Mouse (Mus musculus): ENCODE measurements around the gene Rxylt1. TPM values are rescaled to one million over a fixed set of nuclear protein-coding genes. Genes with fewer than 3 reads are reported as not detected.
A peak's percentile ranks its signal among the peaks of the same experiment; 100 is the strongest.

Gene Rxylt1
- total RNA-seq (2022), result 10 to 100 TPM; 42.6 to 48.0 (median 47.3) TPM

DNA sequence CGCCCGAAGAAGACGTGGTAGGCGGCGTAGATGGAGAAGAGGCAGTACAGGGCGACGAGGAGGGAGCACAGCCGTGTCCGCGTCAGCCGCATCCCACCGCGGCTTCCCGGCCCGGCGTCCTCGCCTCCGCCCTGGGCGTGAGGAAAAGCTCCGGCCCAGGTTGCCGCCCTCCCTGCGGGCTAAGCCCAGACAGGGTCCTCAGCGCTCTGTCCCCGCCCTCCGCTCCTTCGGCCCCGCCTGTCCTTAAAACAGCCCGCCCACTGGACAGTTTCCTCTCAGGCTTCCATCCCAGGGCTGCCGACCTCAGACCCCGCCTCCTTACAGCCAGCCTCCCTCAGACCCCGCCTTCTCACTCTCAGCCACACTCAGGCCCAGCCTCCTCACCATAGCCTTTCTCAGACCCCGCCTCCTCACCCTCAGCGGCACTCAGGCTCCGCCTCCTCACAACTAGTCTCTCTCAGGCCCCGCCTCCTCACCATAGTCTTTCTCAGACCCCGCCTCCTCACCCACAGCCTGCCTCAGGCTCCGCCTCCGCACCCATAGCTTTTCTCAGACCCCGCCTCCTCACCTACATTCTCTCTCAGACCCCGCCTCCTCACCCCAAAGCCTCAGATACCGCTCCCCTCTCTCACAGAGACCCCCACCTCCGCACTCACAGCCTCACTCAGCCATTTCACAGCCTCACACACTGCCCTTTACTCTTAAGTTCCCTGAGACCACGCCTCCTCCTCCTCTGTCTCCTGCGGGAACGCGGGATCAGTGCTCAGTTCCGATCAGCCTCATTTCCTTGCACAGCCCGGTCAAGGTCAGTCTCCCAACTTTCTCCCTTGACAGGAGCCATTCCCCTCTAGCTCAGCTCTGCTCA, at the start of gene Rxylt1:
TSS of gene Rxylt1 (minus strand) at position 392 of the 865 bp plus-strand sequence.
- DNase-seq (ENCODE audit: low spot score in 2 of 2), result peak; percentile 94 to 96

GRCm38 (mm10) chr10:122121290-122121970, 24.3 kb upstream of the Rxylt1 start:
- no peak for DNase-seq (ENCODE audit: low spot score in 2 of 2)

DNA sequence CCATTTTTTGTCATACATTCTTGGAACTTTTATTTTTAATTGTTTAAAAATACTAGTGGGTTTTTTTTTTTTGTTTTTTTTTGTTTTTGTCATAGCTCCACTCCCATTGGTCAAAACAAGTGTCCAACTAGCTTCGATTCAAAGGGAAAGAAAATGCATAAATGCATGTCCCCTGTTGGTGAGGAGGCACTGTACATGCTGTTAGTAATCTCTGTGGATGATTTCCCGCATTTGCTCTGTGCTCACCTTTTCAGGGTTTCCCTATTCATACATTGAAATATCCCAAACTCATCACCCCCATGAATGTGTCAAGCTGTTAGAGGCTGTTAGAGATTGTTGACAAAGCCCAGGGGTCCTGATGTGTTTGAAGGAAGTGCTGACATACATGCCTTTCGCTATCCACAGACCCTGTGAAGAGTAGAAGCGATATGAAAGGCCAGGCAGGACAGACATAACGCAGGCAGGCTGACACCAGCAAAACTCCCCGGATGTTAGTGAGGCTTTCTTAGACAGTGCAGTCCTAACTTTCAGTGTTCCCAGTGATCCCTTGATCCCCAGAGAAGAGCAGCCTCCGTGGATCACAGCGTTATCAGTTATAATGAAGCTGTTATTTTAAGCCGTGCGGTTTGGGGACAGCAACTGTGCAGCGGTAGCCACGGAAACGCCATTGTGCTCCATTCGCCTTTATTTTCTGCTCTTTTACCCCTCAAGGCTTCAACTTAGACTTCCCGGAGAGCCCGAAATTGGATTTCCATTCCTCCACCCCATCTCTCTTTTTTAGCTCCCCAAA, 23.5 kb upstream of the Rxylt1 start:
- no peak for DNase-seq (ENCODE audit: low spot score in 2 of 2)

DNA sequence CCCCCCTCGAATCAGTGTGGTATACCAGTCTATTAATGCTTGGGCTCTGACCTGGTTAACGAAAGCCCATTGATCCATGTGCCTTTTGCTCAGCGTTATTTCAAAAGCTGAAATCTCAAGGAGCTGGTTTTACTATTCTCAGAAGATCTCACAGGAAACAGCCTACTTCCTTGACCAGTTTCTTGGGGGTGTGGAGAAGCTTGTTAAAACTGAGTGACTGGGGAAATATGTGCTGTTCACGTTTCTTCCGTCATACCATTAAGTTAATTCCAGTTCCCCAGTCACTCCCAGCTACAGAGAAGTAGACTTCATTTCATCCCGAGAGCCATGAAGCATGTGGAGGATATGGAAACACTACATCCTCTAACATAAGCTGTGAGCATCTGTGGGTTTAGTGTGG, 22.3 kb upstream of the Rxylt1 start:
- DNase-seq (ENCODE audit: low spot score in 2 of 2), result no peak

GRCm38 (mm10) chr10:122116636-122117035, 19.5 kb upstream of the Rxylt1 start:
- DNase-seq (ENCODE audit: low spot score in 2 of 2), result no peak

- no peak for DNase-seq (ENCODE audit: low spot score in 2 of 2)
These were observed 9.5 kb upstream of the Rxylt1 start for GRCm38 (mm10) chr10:122106633-122107028.

DNA sequence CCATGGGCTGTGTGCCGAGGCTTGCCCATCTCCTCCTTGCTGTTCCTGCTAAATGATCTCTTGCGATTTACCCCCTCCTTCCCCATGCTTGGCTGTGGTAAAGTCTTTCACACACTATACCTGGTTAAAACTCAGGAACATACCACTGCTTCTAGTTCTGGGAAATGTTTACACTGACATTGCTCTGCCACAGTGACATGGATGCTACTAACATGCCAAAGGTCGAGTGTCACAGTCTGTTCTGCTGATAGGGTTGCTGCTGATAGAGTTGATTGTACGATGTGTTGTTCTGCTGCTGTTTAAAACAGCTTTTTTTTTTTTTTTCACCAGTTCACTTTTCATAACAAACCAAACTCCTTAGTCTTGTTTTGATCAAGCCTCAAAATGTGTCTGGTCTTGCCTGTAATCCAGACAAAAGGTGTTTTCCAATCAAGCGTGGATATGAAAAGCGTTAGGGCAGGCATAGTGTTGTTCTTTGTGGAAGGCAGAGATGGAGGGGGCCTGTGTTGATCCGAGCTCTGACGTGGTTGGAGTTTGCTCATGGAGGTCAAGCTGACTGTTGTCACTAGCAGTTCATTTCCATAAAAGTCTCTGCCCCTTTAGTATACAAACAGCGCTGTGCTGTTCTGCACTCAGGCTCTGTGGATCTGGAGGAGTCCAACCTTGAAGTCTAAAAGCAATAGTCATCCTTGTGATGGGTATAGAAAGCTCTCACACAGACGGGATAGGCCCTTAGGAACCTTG, 8.9 kb upstream of the Rxylt1 start:
- DNase-seq (ENCODE audit: low spot score in 2 of 2), result no peak

- DNase-seq (ENCODE audit: low spot score in 2 of 2), result peak in 1 of 2 experiments; percentile 6
These were observed 8.2 kb upstream of the Rxylt1 start for GRCm38 (mm10) chr10:122105407-122105806.

GRCm38 (mm10) chr10:122102675-122103074, 5.5 kb upstream of the Rxylt1 start:
- DNase-seq (ENCODE audit: low spot score in 2 of 2), result no peak

GRCm38 (mm10) chr10:122096462-122096979, 650 bp downstream of the Rxylt1 start:
- DNase-seq (ENCODE audit: low spot score in 2 of 2), result no peak

GRCm38 (mm10) chr10:122090472-122090871, 6.7 kb downstream of the Rxylt1 start:
- no peak for DNase-seq (ENCODE audit: low spot score in 2 of 2)

GRCm38 (mm10) chr10:122081352-122081751, 15.8 kb downstream of the Rxylt1 start:
- no peak for DNase-seq (ENCODE audit: low spot score in 2 of 2)

DNA sequence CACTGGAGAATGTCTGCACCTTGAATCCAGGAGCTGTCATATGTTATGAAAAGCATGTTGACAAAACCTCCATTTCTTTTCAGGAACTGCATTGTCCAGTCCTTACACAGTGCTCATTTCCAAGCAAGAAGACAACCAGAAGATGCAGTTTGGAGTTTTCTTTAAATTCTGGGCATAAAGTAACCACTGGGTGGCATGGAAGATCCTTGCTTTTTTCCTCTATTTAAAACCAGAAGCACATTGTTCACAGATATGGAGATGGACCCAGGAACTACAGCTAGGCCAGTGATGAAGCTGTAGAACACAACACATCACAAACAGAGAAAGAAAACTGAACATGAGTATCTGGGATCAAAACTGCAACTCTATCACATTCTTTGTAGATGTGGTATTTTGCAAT, 28.0 kb downstream of the Rxylt1 start:
- no peak for DNase-seq (ENCODE audit: low spot score in 2 of 2)

DNA sequence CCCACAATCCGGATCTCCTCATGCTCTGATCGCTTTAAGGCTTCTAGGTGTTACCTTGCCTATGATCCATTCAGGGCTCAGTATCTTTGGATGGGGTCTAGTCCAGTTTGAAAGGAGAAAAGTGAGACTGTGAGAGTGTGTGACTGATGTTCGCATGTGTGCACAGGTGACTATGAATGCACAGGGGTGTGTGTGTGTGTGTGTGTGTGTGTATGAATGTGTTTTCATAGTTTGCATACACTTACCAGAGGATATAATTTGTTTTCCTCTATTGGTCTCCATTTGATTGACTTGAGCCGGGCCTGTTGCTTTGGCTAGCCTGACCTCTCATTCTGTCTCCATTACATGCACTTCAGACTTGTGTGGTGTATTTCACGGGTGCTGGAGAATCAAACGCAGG, 41.3 kb downstream of the Rxylt1 start:
- no peak for DNase-seq (ENCODE audit: low spot score in 2 of 2)

DNA sequence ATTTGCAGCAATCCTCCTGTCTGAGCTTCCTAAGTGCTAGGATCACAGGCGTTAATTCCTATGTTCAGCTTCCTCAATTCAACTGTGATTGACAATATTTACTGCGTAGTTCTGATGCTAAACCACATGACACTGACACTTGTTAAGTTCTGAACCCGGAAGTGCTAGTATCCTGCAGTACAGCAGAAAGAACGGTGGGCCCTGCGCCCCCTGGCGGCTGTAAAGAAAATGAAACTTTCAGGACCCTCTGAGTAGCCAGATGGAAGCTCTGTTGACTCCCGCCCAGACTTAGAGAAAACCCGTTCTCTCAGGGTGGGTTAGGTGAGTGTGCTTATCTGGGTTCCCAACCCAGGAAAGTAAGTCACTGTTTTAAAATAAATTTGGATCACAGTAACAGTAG, 42.6 kb downstream of the Rxylt1 start:
- DNase-seq (ENCODE audit: low spot score in 2 of 2), result peak in 1 of 2 experiments; percentile 12

DNA sequence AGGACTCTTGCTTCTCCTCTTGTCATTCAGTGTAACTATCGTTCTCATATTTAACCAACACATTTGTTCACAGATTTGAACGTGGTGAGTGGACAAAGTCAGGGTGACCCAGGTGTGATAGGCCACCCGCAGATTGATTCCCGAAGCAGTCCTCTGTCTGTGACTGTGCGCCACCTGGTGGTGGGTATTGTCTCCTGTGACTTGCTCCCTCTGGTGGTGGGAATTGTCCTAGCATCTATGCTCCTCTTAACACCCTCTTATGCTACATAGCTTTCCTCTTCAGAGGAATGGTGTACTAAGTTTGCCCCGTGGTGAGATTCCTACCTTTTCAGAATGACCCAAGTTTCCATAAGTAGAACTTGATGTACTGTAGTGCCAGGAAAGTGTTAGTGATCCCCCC, 45.3 kb downstream of the Rxylt1 start:
- DNase-seq (ENCODE audit: low spot score in 2 of 2), result peak; percentile 75 to 79

GRCm38 (mm10) chr10:122047727-122048365, 49.3 kb downstream of the Rxylt1 start:
- peak; percentile 51 to 64 for DNase-seq (ENCODE audit: low spot score in 2 of 2)

DNA sequence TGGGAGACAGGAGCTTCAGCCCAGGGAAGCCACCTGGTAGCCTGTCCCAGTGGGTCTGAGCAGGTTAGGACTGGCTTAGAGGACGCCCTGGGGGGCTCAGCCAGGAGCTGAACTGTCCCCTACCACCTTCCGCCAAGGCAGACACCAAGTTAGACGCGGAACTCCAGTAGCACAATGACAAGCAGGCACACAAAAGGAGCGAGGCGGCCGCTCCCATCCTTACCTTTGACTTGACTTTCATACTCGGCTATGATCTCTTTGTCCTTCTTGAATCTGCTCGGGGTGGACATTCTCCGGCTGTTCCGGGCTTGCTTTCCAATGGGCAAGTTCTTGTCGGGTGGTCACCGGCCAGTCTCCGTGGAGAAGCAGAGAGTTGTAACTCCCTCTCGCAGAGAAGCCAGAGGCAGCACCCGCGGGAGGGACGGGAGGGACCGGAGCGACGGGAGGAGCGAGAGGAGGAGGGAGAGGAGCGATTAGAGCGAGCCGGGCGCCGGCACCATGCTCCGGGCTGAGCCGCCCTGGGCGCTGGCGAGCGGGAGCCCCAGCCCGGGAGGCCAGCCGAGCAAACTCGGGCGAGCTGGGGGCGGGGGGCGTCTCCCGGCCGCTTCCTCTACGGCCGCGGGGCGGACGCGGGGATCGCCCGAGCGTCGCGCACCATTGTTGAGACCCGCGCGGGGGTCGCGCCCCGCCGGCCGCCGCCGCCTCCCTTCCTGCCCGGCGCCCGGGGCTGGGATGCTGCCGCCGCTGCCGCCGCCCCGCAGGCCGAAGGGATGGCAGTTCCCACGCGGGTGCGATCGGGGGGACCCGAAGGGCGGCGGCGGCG, 50.1 kb downstream of the Rxylt1 start, which contains the start of gene Srgap1:
TSS of gene Srgap1 (minus strand) at position 412 of the 823 bp plus-strand sequence.
- DNase-seq (ENCODE audit: low spot score in 2 of 2), result peak; percentile 10 to 12

DNA sequence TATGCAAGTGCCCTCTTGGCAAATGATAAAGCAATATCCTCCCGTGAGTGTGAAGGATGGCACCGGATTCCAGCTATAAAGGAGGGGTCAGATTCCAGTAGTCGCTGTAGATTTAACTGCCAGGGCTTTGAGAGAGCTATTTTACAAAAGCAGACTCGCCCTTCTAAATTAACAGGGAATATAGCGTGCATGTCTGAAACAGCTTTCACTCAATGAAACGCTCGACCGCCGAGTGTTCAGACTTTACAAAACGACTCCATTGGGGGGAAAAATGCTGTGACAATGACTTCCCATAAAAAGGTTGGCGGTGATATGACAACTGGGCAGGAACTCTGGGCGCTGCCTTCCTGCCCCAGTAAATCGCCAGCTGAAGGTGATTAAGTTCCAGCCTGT, 50.7 kb downstream of the Rxylt1 start:
- no peak for DNase-seq (ENCODE audit: low spot score in 2 of 2)
